Mouse (Mus musculus) cerebellum, adult 11 months (tissue): ENCODE data around the gene Rap1gap2.

Experiments used
- DNase-seq: peaks from one replicate; pipeline ENCODE4 v3.0.0; 2022

Gene Rap1gap2

DNA sequence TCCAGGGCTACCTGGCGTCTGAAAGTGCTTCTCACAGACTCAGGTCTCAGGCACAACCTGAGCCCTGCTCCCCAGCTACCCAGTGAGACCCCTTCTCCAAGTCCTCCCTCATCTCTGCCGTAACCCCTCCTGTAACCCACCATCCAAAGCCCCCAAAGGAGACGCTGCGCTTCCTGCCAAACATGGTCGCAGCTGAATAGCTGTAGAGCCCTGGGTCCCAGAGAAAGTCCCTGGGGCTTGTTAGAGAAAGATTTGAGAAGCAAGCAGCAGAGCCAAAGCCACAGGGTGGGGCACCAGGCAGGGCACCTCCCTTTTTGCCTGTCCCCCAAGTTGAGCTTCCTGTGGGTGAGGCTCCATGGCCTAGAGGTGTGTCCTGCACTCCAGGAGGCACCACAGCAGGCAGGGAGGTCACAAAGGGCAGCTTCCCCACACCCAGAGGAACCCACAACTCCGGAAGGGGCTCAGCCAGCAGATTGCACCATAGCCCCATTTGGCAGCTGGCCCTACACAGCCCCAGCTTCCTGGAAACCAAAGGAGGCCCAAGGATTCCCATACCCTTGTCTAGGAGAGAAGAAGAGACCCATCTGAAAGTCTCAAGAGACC is 38.2 kb downstream of the Rap1gap2 start:
- no peak for DNase-seq

DNA sequence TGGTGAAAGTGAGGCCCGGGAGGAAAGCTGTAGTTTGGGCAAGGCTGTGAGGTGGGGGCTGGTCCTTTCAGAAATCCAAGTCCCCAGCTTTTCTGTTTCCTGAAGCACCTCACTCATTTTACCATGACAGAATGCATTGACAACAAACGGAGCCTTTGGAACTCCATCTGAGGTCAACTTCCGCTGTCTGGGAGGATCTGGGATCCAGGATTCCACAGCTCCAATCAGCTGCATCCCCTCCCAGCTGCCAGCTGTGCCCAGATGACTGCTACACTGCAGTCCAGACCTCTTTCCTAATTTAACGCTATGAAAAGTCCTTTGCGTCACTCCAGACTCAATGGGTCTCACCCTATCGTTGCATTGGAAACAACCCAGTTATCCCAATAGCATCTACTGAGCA is 41.0 kb downstream of the Rap1gap2 start:
- DNase-seq = no peak

DNA sequence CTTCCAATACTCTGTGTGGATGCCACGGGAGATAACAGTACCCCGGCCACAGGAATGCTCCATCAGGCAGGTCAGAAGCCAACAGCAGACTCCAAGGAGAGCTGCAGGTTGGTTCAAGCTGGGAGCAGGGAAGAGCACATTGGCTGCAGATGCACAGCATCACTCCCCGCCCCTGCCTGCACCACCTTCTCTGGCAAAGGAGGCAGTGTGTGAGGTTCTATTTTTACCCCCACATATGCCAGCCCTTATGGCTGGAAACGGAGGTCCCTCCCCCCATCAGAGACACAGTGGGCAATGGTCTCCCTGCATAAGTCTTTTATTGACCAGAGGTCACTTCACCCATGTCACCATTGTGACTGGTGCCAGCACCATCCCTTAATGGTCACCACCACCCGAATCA is 42.3 kb downstream of the Rap1gap2 start:
- peak; percentile 55 for DNase-seq

DNA sequence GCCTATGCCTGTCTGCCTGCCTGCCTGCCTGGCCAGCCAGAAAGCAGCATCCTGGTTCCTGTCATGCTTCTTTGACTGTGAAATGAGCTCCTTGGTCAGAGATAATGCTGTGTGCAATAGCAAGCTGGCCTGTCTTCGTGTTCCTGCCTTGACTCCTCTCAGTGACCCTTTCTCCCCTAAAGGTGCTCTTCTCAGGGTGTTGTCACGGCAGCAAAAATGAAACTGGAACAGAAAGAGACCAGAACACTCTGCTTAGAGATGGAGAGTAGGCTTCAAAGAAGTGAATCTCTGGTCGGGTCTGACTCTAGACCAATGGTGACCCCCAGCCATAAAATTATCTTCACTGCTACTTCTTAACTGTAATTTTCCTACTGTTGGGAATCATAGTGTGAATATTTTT is 42.7 kb downstream of the Rap1gap2 start:
- DNase-seq = no peak

DNA sequence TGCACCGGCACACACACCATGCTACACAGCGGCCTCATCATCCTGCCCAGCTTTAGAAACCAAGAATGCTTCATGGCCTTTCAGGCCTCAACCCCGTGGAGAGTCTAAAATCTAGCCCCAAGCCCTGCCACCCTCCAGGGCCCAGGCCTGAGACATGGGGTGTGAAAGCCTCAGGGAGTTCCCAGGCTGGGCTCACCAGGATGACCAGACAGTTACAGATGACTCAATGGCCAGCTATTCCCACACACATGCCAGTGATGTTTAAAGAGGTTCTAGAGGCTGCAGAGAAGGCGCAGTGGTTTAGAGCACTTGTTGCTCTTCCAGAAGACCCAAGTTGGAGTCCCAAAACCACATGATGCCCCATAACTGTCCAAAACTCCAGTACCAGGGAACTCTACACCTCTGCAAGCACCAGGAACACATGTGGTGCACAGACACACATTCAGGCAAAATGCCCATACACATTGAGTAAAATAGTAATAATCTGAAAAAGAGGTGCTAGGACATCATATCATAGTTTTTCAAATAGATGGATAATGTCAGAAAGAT is 44.3 kb downstream of the Rap1gap2 start:
- no peak for DNase-seq

DNA sequence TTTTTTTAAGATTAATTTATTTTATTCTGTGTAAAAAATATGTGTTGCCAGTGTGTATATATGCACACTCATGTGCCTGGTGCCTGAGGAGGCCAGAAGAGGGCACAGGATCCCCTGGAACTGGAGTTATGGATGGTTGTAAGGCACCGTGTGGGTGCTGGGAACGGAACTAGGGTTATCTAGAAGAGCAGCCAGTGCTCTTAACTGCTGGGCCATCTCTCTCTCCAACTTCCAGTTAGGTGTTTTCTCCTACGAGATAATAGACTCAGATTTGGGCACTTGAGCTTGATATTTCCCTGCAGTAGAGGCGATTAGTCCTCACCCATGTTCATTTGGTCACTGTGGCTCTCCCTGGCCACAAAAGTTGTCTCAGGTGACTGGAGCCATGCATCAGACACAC is 49.3 kb downstream of the Rap1gap2 start:
- DNase-seq = no peak

DNA sequence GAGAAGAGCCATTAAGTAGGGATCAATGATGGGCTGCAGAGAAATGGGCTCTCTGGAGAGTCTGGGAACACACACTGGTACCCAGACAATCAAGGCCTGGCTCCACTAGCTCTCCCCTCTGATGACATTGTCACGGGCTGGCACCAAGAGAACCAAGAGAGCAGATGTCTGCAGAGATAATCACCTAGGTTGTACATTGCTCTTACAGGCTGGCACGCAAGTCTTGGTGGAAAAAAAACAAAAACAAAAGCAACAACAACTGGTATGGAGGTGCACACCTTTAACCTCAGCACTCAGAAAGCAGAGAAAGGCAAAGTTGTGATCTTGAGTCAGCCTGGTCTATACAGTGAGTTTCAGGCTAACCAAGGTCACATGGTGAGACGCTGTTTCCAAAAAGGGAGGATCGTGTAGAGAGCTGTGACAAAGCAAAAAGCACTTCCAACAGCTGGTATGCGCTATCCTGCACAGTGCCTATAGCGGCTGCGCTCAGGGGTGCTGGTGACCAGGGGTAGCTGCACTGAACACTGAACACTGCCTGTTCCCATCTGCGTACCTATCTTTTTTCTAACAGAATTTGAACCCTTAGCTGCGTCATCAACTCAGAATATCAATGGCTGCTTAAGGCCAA is 50.0 kb downstream of the Rap1gap2 start:
- no peak for DNase-seq

DNA sequence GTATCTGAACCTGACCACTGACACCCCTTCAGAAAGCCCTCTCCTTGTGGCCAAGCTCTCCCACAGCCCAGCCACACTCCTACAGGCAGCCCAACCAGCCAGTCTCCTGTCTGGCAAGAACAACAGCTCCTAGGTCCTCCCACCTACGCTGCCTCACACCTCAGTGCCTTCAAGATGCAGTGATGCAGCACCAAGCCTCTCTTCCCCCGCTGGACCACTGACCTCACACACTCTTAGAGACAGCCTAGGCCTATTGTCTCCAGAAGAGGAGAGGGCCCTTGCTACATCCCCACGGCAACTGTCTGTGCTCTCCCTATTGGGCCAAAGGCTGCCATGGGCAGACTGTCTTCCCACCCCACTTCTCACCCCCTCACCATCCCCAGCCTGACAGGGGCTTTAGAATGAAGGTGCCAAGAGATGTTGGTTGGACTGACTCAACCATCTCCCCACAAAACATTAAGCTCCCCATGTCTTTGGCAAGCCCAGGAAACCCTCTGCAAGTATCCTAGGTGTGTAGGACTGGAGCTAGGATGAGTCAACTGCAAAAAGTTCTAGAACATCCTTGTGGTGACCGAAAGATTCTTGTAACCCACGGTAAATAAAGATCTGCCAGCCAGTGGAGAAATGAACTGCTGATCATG is 50.8 kb downstream of the Rap1gap2 start:
- DNase-seq = no peak

DNA sequence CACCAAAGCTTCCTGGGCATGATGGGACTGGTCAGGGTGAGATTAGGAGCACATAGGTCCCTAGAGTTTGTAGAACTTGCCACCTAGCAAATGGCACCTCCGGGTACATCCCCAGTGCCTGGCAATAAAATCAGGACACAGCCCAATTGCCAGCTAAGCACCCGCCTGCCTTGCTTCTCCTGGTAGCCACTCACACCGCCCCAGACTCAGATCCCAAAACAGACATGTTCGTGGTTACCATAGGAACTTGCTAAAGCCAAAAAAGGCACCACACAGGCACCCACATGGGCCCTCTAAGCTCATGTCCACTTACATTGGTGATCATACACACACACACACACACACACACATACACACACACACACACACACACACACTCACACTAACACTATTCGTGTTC is 51.8 kb downstream of the Rap1gap2 start:
- DNase-seq = no peak

DNA sequence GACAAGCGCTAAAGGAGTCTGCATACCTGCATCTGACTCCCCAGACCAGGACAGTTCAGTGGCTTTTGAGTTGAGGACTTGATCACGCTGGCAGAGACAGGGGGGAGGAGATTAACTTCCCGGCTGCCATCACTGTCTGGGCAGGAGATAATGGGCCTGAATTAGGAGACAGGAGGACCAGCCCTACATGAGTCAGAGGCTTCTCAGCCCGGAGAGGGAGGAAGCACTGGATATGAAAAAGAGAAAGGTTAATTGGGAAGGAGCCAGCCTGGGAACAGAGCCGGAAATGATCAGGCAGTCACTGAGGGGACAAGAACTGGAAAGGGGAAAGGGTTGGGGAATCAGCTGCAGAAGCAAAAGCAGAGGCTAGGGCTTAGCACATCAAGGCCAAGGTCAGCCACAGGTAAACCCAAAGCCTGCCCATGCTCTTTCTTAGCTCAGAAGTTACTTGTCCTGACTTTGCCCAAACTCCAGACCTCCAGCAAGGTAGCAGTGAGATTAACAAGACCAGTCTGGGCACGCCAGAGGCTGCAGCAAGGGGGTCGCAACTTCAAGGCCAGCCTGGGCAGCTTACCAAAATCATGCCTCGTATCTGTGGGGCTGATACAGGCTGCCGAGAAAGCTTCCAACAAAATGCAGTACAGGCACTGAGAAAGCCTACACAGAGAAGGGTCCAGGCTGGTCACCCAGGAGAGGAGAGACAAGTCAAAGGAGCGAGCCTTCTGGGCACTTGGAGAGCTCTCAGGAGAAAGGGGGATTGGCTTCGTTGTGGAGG is 53.1 kb downstream of the Rap1gap2 start:
- no peak for DNase-seq

DNA sequence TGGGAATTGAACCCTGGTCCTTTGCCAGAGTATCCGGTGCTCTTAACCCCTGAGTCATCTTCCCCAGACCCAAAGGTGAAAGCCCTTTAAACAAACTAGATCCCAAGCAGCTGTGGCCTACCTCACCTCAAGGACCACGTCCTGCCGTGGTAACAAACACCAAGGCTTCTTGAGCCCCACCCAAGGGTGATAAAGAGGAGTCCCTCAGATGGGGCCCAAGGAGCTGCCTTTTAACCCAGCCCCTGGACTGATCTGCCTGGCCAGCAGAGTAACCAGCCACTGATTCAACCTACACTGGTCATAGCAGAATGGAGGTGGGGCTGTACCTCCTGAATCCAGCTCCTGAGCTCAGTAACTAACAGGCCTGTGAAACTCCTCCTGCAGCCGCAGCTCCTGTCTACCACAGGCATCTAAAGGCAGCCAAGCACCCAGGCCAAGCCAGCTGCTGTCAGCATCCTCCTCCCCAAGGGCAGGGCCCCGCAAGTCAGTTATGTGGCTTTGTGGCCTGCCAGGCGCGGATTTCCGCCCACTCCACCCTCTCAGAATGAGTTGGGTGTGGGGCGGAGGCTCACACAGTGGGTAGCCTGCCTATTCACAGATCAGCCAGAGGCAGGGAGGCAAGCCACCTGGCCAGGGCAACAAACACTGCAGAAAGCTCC is 54.9 kb downstream of the Rap1gap2 start:
- no peak for DNase-seq

DNA sequence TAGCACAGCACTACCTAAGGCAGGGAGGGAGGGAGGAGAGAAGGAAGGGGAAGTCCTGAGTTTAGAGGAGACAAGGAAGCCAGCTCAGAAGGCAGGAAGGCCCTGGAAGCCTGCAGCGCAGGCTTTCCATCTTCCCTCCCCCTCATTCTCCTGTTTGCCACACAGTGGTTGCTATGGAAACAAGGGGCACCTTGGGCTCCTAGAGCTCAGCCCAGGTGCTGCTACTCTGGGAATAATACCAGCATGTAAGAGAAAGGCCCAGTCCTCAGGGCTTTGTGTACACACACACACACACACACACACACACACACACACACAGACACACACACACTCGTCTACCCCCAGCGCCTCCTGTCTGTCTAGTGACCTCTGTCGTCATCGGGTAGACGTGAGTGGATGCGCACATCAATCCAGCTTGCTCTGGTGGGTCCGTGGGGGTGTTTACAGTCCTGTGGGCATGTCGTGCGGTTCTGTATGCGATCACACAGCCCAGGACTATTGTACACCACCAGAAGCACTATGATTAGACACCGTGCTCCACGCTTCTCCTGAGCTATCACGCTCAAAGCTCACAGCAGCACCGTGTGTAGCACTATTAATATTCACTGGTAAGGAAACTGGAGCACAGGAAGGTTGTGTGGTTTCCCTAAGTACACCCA is 55.9 kb downstream of the Rap1gap2 start:
- DNase-seq = no peak

DNA sequence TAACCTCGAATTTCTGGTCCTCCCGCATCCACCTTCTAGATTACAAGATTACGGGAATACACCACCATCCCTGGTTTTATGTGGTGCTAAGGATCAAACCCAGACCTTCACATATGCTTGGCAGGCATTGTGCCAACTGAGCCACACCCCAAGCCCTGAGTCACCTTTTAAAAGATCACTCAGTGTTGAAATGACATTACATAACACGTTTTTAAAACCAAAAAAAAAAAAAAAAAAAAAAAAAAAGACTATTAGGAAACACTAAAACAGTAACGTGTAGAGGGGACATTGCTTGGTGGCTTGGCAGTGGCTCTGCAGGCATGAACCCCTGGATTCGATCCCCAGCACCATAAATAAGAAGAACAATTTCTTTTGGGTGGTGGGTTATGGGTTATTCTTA is 59.1 kb downstream of the Rap1gap2 start:
- no peak for DNase-seq

DNA sequence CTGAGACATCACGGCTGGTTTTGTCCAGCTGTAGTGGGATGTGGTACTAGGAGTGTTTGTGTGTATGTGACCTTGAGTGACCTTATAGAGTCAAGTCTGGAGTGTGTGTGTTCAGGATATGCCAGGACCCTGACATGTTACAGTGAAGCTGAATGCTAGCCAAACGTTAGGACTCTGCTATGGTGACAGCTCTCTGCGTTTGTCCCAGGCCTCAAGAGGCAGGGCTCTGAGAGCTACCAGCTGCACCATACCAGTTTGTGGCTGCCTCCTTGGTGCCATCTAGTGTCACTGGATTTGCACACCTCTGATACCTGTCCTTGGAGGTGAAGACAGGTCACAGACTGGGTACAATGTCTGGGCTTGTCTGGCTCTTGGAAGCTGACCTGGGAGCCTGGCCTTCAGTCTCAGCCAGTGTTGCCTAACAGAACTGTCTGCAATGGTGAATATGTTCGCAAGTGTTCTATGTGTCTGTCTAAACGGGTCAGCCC is 60.1 kb downstream of the Rap1gap2 start:
- no peak for DNase-seq

DNA sequence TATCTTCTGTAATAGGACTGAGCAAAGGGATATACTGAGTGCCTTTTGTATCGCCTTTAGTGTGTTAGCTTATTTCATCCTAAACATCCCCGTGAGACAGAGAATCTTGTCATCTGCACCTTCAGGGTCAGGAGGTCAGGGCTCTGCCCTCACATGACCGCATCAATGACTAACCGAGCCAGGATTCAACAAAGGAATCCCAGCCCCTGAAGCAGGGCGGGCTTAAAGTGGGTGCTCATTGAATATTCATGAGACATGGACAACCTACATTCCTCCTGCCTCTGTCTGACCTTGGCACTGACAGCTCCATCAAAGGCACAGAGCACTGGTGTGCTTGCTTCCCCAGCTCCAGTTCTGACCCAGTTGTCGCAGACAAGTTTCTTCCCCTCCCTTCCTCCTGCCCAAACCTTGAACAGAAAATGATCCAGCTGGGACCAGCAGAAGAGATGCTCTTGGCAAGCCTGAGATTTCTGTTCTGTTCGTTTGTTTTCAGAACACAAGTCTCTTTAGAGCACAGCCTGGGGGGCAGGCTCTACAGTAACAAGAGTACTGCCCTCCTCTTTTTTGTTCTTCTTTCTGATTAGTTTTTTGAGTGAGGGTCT is 61.8 kb downstream of the Rap1gap2 start:
- DNase-seq = no peak

DNA sequence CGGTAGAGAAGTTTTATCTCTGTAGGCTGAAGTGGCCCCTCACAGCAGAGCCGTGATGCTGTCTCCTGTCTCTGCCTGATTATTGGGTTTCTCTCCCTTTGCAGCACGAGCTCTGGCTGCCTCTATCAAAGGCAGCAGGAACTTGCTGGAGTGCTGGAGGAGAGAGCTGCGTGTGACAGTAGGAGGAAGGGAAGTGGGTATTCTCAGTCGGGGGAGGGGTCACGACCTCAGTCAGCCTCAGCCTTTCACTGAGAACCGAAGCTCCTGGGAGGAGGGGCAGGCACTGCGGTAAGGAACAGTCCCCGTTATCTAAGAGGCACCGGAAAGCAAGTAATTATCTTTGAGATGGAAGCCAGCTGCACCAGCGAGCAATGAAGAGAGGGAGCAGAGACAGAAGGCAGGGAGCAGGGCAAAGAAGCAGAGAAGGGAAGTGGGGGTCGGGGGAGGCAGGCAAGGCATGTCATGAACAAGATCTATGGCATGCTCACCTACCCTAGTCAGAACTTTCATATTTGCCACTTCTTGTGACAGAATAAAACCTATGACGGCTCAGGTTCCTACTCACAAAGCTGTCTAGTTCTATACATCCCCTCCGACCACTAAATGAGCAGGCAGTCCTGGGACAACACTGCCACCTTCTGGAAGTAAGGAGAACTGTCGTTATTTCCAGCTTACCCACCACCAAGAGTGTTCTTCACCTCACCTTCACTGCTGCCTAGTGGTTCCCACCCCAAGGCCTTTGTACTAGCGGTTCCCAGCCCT is 63.6 kb downstream of the Rap1gap2 start:
- no peak for DNase-seq

DNA sequence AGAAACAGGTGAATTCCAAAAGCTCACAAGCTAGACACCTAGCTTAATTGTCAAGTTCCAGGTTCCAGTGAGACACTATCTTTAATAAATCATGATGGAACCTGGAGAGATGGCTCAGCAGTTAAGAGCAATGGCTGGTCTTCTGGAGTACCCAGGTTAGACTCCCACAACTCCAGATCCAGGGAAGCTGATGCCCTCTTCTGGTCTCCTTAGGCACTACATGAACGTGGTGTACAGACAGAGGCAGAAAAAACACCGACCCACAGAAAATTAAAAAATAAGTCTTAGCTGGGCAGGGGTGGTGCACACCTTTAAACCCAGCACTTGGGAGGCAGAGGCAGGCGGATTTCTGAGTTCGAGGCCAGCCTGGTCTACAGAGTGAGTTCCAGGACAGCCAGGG is 64.5 kb downstream of the Rap1gap2 start:
- DNase-seq = peak; percentile 51

DNA sequence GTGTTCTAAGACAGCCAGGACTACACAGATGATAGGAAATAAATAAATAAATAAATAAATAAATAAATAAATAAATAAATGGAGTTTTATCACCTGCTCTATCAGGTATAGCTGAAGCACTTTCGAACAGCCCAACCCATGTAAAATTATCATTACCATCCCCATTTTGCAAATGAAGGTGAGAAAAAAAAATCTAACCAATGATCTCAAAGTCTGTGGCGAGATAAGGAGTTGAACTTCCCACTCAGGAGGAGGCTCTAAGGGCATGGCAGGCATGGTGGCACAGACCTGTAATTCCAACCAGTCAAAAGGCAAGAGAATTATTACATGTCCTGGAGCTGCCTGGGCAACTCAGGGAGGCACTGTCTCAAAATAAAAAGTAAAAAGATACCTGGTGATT is 65.2 kb downstream of the Rap1gap2 start:
- DNase-seq = no peak

DNA sequence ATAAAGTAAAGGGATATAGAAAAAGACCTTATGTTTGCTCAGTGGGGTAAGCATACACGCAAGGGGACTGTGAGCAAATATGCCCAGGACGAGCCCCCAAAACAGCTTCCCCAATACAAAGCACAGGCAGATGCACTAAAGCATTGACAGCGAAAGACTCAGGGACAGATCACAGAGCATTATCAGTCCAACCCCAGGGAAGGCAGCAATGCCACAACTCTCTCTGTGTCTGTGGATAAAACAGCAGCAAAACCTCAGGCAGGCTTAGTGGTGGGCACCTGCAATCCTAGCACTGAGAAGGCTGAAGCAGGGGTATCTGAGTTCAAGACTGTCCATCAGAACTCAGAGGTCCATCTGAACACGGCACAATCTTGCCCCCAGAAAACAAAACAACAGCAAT is 73.4 kb downstream of the Rap1gap2 start:
- no peak for DNase-seq

DNA sequence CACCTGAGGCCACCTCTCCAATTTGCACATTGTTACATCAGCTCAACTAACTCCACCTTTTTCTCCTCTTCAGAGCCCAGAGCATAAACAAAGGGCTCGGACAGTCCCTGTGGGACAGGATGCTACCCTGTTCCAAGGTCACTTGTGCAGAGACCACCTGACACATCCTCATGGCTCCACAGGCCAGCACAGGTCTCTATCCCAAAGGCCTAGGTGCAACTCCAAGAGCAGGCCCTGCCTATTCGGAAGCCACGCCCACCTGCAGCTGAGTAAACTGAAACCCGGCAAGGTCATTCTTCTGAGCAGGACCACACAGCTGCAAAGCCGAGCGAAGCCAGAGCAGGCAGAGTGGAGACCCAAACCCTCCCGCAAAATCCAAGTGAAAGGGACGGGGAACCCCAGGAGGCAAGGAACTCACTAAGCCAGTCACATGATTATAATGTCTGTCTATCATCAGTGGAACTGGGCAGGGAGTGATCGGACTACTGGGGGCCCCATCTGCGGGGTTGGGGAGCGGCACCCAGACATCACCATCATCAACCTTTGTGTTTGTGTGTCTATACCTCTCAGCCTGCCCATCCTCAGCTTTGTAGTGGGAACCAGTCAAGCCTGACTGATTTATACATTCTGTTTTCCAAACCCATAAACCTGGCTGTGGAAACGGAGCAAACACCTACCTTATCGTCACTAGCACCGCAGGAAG is 74.4 kb downstream of the Rap1gap2 start:
- no peak for DNase-seq
